Mouse (Mus musculus) spleen, adult 2 months (tissue): Measurements from ENCODE around the gene Shank3.

ENCODE experiments used
- CTCF ChIP-seq: fragments of 200-500 bp; IDR thresholded peaks from 2 replicates; pipeline ENCODE4 v1.5.1; 2011; ENCODE audit warnings: mild to moderate bottlenecking, inconsistent platforms; ENCODE audit not compliant: insufficient read depth, insufficient read length, insufficient replicate concordance; ENCODE audit errors: extremely low read depth
- POLR2A ChIP-seq: fragments of 200-500 bp; IDR thresholded peaks from 2 replicates; pipeline ENCODE4 v1.6.1; 2011; ENCODE audit warnings: low read depth, low read length, inconsistent platforms

GRCm38 (mm10) chr15:89591317-89591716 is 91.9 kb downstream of the Shank3 start:
- TF ChIP-seq CTCF (no peak), POLR2A (no peak)
